Mouse (Mus musculus) erythroblast, embryonic 14.5 days (primary cell): ENCODE results near the gene Gstt2.

Experiments used
- GATA1 ChIP-seq: IDR thresholded peaks from 2 replicates; pipeline ENCODE4 v1.6.1; 2012; ENCODE audit warnings: low read length, inconsistent platforms, mixed read lengths
- TAL1 ChIP-seq: IDR thresholded peaks from 3 replicates; pipeline ENCODE4 v1.6.1; 2012; ENCODE audit warnings: low read length, inconsistent platforms, mixed read lengths

DNA sequence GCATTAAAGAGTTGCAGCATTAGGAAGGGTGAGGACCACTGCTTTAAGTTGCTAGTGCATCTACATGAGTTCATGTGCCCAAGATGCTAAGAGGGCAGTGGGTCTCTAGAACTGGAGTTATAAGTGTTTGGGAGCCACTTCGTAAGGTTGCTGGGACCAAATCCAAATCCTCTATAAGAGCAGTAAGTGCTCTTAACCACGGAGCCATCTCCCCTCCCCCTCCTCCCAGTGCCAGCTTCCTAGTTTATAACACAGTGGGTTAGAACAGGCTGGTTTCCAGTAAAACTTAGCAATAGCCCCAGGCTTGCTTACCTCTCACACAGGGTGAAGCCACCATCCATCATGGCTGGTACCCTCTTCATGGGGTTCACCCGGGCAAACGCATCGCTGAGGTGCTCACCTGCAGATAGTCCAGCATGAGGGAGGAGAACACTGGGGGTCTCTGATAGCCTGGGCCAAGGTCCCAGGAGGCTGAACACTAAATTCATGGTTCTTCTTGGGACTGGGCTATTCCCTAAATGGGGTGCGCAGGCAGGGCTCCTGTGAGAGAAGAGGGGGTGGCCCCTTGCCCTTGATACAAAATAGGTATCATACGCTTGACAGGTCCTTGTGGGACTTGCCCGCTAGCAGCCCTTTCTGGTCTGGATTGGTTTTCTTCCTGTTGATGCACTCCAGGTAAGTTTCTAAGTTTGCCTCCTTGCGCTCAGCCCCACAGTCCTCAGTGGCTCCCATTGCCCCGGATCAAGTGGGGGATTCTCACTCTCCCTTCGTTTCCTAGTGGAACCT lies 40.3 kb downstream of the Gstt2 start:
- TF ChIP-seq TAL1 = no peak
- TF ChIP-seq GATA1 = no peak
